Comparison of ENCODE assay signal across 28 mouse cellular contexts in genomic region chr4:32027094-32027493, GRCm38 (mm10).
DNase-seq lines count a peak whose midpoint lies in the region; ATAC-seq and TF ChIP-seq lines count a peak whose summit lies in the region.
"Had no signal": no experiment of that assay in that cellular context is flagged by ENCODE, and none has a peak within 500 bp of the region (broad histone marks: within the 10 kb centered on the region; RNA-seq: fewer than 3 reads in every experiment).

No protein-coding gene starts in this region.

- H3K4me2 ChIP-seq in forebrain, embryonic 15.5 days (replicated peaks) = no peak overlapping the region
- no peak overlapping the region for H3K4me2 ChIP-seq in forebrain, embryonic 12.5 days
- no peak overlapping the region for H3K4me2 ChIP-seq in hindbrain, embryonic 16.5 days (ENCODE audit: low read length)
- H3K4me2 ChIP-seq in lung, embryonic 14.5 days = no peak overlapping the region
- H3K4me2 ChIP-seq: heart, embryonic 12.5 days; hindbrain, embryonic 13.5 days; liver, embryonic 15.5 days; lung, embryonic 15.5 days; neural tube, embryonic 12.5 days had no signal

- 0 out of 2 replicates have a peak, but pooled peaks have one; percentile 41 for ATAC-seq in forebrain, embryonic 15.5 days (replicated peaks)
- ATAC-seq in forebrain, embryonic 12.5 days (ENCODE audit: low FRiP score) = no peak
- peak; percentile 30; the same call in 1 of the 2 replicates for ATAC-seq in hindbrain, embryonic 16.5 days
- no peak for ATAC-seq in lung, embryonic 14.5 days (ENCODE audit: insufficient read depth)
- ATAC-seq: inflammation-experienced regulatory T-cells, adult 6 months; midbrain, embryonic 16.5 days had no signal

- H3K27me3 ChIP-seq in forebrain, embryonic 15.5 days = no peaks in the 10 kb centered on the region
- H3K27me3 ChIP-seq in forebrain, embryonic 12.5 days = no peaks in the 10 kb centered on the region
- H3K27me3 ChIP-seq in hindbrain, embryonic 16.5 days (replicated peaks; ENCODE audit: control insufficient read depth, insufficient read depth, low read length) = no peaks in the 10 kb centered on the region
- no peaks in the 10 kb centered on the region for H3K27me3 ChIP-seq in hindbrain, embryonic 10.5 days (ENCODE audit: insufficient read depth, poor library complexity, severe bottlenecking)
- no peaks in the 10 kb centered on the region for H3K27me3 ChIP-seq in lung, embryonic 14.5 days (ENCODE audit: insufficient read depth, low read length)
- H3K27me3 ChIP-seq: heart, embryonic 12.5 days; hindbrain, embryonic 13.5 days; liver, embryonic 15.5 days; lung, embryonic 15.5 days; neural tube, embryonic 12.5 days had no signal

- no peaks in the 10 kb centered on the region for H3K9me3 ChIP-seq in forebrain, embryonic 15.5 days
- H3K9me3 ChIP-seq in forebrain, embryonic 12.5 days = no peaks in the 10 kb centered on the region
- H3K9me3 ChIP-seq in hindbrain, embryonic 16.5 days (ENCODE audit: control insufficient read depth, low read length) = no peaks in the 10 kb centered on the region
- 0 out of 2 replicates have a peak, but pooled peaks cover 6% of the 10 kb centered on the region for H3K9me3 ChIP-seq in hindbrain, embryonic 10.5 days
- no peaks in the 10 kb centered on the region for H3K9me3 ChIP-seq in lung, embryonic 14.5 days (ENCODE audit: low read depth, low read length)
- H3K9me3 ChIP-seq: G1E; heart, embryonic 12.5 days; hindbrain, embryonic 13.5 days; liver, embryonic 15.5 days; lung, embryonic 15.5 days; neural tube, embryonic 12.5 days had no signal

- DNase-seq in hindbrain, embryonic 10.5 days (ENCODE audit: low spot score) = no peak
- DNase-seq in lung, embryonic 14.5 days = no peak
- DNase-seq in lung, postnatal 25 days (ENCODE audit: low spot score) = no peak
- DNase-seq: adrenal gland, adult 8-10 months; cerebellum, adult 8-10 months; cerebellum, postnatal 25 days; gastrocnemius, adult 2 months; gastrocnemius, postnatal 36 days; heart, adult 2 months; heart, postnatal 10 days; kidney, adult 2 months; kidney, postnatal 10 days; layer of hippocampus, adult 9-11 months; thymus, postnatal 4 days had no signal

- no peaks in the 10 kb centered on the region for H3K4me1 ChIP-seq in forebrain, embryonic 15.5 days
- H3K4me1 ChIP-seq in forebrain, embryonic 12.5 days = no peaks in the 10 kb centered on the region
- no peaks in the 10 kb centered on the region for H3K4me1 ChIP-seq in hindbrain, embryonic 16.5 days (ENCODE audit: control insufficient read depth, insufficient read depth, low read depth, low read length)
- H3K4me1 ChIP-seq in hindbrain, embryonic 10.5 days (replicated peaks) = no peaks in the 10 kb centered on the region
- no peaks in the 10 kb centered on the region for H3K4me1 ChIP-seq in lung, embryonic 14.5 days (ENCODE audit: insufficient read depth)
- H3K4me1 ChIP-seq in cortical plate, adult 2 months (ENCODE audit: control insufficient read depth, insufficient read depth, low read length) = 0 out of 2 replicates have a peak, but pooled peaks cover 2% of the 10 kb centered on the region
- H3K4me1 ChIP-seq: hindbrain, embryonic 13.5 days; liver, embryonic 15.5 days; lung, embryonic 15.5 days; neural tube, embryonic 12.5 days had no signal

- no peak overlapping the region for H3K4me3 ChIP-seq in forebrain, embryonic 15.5 days
- H3K4me3 ChIP-seq in forebrain, embryonic 12.5 days (replicated peaks) = no peak overlapping the region
- H3K4me3 ChIP-seq in hindbrain, embryonic 16.5 days (ENCODE audit: low read length) = no peak overlapping the region
- H3K4me3 ChIP-seq in hindbrain, embryonic 10.5 days = no peak overlapping the region
- H3K4me3 ChIP-seq in lung, embryonic 14.5 days (ENCODE audit: low read depth, low read length) = no peak overlapping the region
- no peak overlapping the region for H3K4me3 ChIP-seq in cortical plate, adult 2 months (ENCODE audit: insufficient read depth, low read length)
- H3K4me3 ChIP-seq: gastrocnemius, adult 2 months; heart, adult 2 months; heart, embryonic 12.5 days; hindbrain, embryonic 13.5 days; liver, embryonic 15.5 days; lung, embryonic 15.5 days; myocyte; neural tube, embryonic 12.5 days had no signal

- no peak overlapping the region for H3K27ac ChIP-seq in forebrain, embryonic 15.5 days (replicated peaks)
- H3K27ac ChIP-seq in forebrain, embryonic 12.5 days = no peak overlapping the region
- H3K27ac ChIP-seq in hindbrain, embryonic 16.5 days (ENCODE audit: low read depth, low read length) = no peak overlapping the region
- H3K27ac ChIP-seq in hindbrain, embryonic 10.5 days = no peak overlapping the region
- no peak overlapping the region for H3K27ac ChIP-seq in lung, embryonic 14.5 days (ENCODE audit: low read depth)
- H3K27ac ChIP-seq in cortical plate, adult 2 months (ENCODE audit: insufficient read depth, low read length) = no peak overlapping the region
- H3K27ac ChIP-seq: gastrocnemius, adult 2 months; heart, adult 2 months; hindbrain, embryonic 13.5 days; liver, embryonic 15.5 days; lung, embryonic 15.5 days; macrophage; neural tube, embryonic 12.5 days had no signal

- TF ChIP-seq CTCF in lung, embryonic 14.5 days (IDR thresholded peaks at IDR 0.05; ENCODE audit: low read depth) = peak; percentile 33
- 0 out of 2 replicates have a peak, but pooled peaks have one; percentile 37 for TF ChIP-seq CTCF in cortical plate, adult 2 months (IDR thresholded peaks at IDR 0.05; ENCODE audit: extremely low read depth, insufficient read depth, low read length)

- 90% methylated on average over 9 of the region's 9 CpGs for WGBS in forebrain, embryonic 15.5 days
- 90% methylated on average over 9 of the region's 9 CpGs for WGBS in forebrain, embryonic 12.5 days
- 87% methylated on average over 9 of the region's 9 CpGs for WGBS in hindbrain, embryonic 16.5 days
- WGBS in hindbrain, embryonic 10.5 days = 92% methylated on average over 9 of the region's 9 CpGs
- 88% methylated on average over 9 of the region's 9 CpGs for WGBS in lung, embryonic 14.5 days

- peaks cover 9% of the 10 kb centered on the region for H3K36me3 ChIP-seq in forebrain, embryonic 15.5 days
- H3K36me3 ChIP-seq in forebrain, embryonic 12.5 days (replicated peaks) = peaks cover 13% of the 10 kb centered on the region
- 0 out of 2 replicates have a peak, but pooled peaks cover 3% of the 10 kb centered on the region for H3K36me3 ChIP-seq in hindbrain, embryonic 16.5 days (ENCODE audit: control insufficient read depth, insufficient read depth, low read length)
- H3K36me3 ChIP-seq in hindbrain, embryonic 10.5 days = peaks cover 14% of the 10 kb centered on the region
- peaks cover 11% of the 10 kb centered on the region for H3K36me3 ChIP-seq in lung, embryonic 14.5 days (ENCODE audit: insufficient read depth)

- H3K9ac ChIP-seq in forebrain, embryonic 15.5 days (replicated peaks) = no peak overlapping the region
- no peak overlapping the region for H3K9ac ChIP-seq in forebrain, embryonic 12.5 days
- H3K9ac ChIP-seq in hindbrain, embryonic 16.5 days (ENCODE audit: low read depth, low read length) = no peak overlapping the region
- H3K9ac ChIP-seq in lung, embryonic 14.5 days = no peak overlapping the region
- H3K9ac ChIP-seq: heart, embryonic 12.5 days; hindbrain, embryonic 13.5 days; liver, embryonic 15.5 days; lung, embryonic 15.5 days; neural tube, embryonic 12.5 days had no signal

- TF ChIP-seq POLR2A in cortical plate, adult 2 months (IDR thresholded peaks at IDR 0.05; ENCODE audit: extremely low read depth, insufficient read depth, low read length) = no peak

Comparison
In these comparisons a context has a peak if more than half of its experiments do, and no peak if none do; other contexts are left out.
1. ATAC-seq: peak in forebrain, embryonic 15.5 days (single experiment) and hindbrain, embryonic 16.5 days (single experiment); none in forebrain, embryonic 12.5 days (single experiment) and lung, embryonic 14.5 days (single experiment).